Mouse (Mus musculus): ENCODE data around the gene Gfi1b. TPM values are rescaled to one million over a fixed set of nuclear protein-coding genes. Genes with fewer than 3 reads are reported as not detected.

The Gfi1b gene
- not detected in 2 replicates for polyA plus RNA-seq (2012; ENCODE audit: insufficient read depth, insufficient read length, low replicate concordance, missing spikeins)

DNA sequence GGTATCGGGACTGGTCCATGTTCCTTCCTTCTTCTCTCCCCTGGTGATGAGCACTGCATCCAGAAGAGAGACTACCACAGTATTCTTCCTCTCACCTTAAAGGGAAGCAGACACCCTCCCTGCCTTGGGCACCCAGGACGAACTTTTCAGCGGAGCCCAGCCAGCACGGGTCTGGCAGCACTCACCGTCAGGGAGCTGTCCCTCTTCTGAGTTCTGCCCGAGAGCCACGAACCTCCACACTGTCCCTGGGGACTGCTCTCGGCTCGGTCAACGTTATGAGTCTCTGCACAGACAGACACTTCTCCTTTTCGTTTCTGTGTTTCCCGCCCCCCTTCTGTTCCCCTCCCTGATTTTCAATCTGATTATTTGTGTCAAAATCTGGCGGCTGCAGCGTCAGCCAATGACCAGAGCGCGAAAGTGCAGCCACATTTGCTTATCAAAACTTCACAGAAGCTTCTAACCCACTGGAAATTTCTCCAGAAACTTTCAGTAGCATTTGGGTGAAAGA lies at the start of gene Gfi1b:
Gene Gfi1b, minus strand, starts transcription at position 319 of the 508 bp plus-strand sequence.
- WGBS, result 9% methylated on average over 16 of the region's 16 CpGs
- TF ChIP-seq CTCF (IDR thresholded peaks at IDR 0.05; ENCODE audit: insufficient read depth, low read depth, low read length) (no peak), POLR2A (IDR thresholded peaks at IDR 0.05; ENCODE audit: insufficient read depth, low read depth, low read length) (no peak)
- Histone ChIP-seq H3K4me1 (ENCODE audit: control insufficient read depth, insufficient read depth, low read length) (no peaks in the 10 kb centered on the region), H3K4me3 (ENCODE audit: insufficient read depth, low read depth, low read length) (no peak within 1 kb of the TSS), H3K27ac (ENCODE audit: insufficient read depth, low read depth, low read length) (no peak within 1 kb of the TSS)

DNA sequence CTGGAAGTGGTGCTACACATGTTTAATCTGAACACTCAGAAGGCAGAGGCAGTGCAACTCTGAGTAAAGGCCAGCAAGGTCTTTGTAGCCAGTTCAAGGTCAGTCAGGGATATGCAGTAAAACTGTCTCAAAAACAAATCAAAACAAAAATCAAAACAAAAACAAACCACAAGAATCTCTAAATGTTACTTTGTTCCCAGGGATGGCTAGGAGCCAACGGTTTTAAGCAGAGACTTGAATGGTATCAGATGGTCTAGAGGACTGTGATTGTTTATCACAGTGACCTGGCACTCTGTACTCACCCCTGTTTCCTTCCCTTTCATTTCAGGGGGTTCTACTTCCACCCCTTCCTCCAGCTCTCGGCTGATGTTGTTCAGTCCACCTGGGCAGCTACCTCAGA lies 49.7 kb upstream of the Gfi1b start:
- TF ChIP-seq POLR2A (IDR thresholded peaks at IDR 0.05; ENCODE audit: insufficient read depth, low read depth, low read length), result no peak
- H3K27ac ChIP-seq (ENCODE audit: insufficient read depth, low read depth, low read length), result no peak overlapping the region
- no peak overlapping the region for H3K4me3 ChIP-seq (ENCODE audit: insufficient read depth, low read depth, low read length)
- H3K4me1 ChIP-seq (ENCODE audit: control insufficient read depth, insufficient read depth, low read length), result no peaks in the 10 kb centered on the region
- WGBS, result 79% methylated on average over 2 of the region's 2 CpGs

DNA sequence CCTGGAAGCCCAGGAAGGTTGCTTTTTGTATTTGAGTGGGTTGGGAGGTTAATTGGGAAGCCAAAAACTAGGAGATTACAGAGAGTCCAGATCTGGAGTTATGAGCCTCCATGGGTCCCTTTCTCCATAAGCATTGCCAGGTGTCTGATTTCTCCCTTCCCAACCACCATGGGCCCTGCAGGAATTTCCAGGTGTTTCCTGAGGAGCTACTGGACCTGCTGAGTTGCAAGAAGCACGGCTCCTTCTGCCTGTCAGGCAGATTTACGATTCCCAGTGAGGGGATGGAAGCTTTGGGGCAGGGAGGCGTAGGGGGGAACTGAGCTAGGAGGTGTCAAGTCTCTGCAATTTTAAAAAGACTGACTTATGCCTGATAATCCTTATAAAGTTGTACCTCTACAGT lies 44.0 kb upstream of the Gfi1b start:
- WGBS, result 85% methylated on average over 3 of the region's 3 CpGs

DNA sequence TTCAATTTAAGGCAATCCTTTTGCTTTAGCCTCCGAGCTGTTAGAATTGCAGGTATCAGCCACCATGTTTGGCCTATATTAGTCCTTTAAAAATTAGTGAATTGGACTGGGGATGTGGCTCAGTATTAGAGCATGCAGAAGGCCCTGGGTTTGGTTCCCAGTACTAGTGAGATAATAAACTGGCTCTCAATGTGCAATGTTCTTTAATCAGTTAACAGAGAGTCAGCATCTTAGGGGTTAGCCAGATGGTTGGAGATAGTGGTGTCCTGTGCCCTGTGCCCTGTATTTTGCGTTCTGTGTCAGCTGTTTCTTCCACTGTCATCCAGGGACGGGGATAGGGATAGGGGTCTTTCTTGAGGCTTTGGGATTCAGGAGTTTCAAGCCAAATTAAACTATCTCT lies 41.1 kb upstream of the Gfi1b start:
- no peaks in the 10 kb centered on the region for H3K4me1 ChIP-seq (ENCODE audit: control insufficient read depth, insufficient read depth, low read length)
- whole genome bisulfite sequencing, result 90% methylated on average over 3 of the region's 3 CpGs
- TF ChIP-seq CTCF (IDR thresholded peaks at IDR 0.05; ENCODE audit: insufficient read depth, low read depth, low read length), result no peak
- no peak for TF ChIP-seq POLR2A (IDR thresholded peaks at IDR 0.05; ENCODE audit: insufficient read depth, low read depth, low read length)
- H3K27ac ChIP-seq (ENCODE audit: insufficient read depth, low read depth, low read length), result no peak overlapping the region
- no peak overlapping the region for H3K4me3 ChIP-seq (ENCODE audit: insufficient read depth, low read depth, low read length)

More for the DNA sequence above, 44.0 kb upstream of the Gfi1b start:
- Histone ChIP-seq H3K27ac (ENCODE audit: insufficient read depth, low read depth, low read length) (no peak overlapping the region), H3K4me3 (ENCODE audit: insufficient read depth, low read depth, low read length) (no peak overlapping the region), H3K4me1 (ENCODE audit: control insufficient read depth, insufficient read depth, low read length) (no peaks in the 10 kb centered on the region)
- no peak for TF ChIP-seq CTCF (IDR thresholded peaks at IDR 0.05; ENCODE audit: insufficient read depth, low read depth, low read length)
- TF ChIP-seq POLR2A (IDR thresholded peaks at IDR 0.05; ENCODE audit: insufficient read depth, low read depth, low read length), result no peak

DNA sequence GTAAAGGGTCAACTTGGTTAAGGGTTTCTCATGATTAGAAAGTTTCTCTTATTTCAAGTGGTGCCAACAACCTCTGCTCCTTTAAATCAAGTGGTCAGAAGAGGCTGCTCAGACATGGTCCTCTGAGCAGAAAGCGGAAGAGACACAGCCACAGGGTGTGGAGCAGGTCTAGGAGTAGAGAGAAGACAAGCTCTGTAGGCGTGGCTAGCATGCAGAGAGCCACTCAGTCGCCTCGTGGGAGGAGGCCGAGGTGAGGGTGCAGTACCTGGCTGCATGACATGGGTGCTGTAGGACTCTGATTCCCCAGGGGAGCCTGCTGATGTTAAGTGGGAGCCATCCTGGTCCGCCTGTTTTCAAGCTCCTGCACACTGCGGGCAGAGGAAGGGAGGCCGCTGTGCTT lies 34.4 kb upstream of the Gfi1b start:
- Histone ChIP-seq H3K4me1 (ENCODE audit: control insufficient read depth, insufficient read depth, low read length) (no peaks in the 10 kb centered on the region), H3K27ac (ENCODE audit: insufficient read depth, low read depth, low read length) (no peak overlapping the region), H3K4me3 (ENCODE audit: insufficient read depth, low read depth, low read length) (no peak overlapping the region)
- 76% methylated on average over 8 of the region's 8 CpGs for WGBS
- no peak for TF ChIP-seq POLR2A (IDR thresholded peaks at IDR 0.05; ENCODE audit: insufficient read depth, low read depth, low read length)
- TF ChIP-seq CTCF (IDR thresholded peaks at IDR 0.05; ENCODE audit: insufficient read depth, low read depth, low read length), result no peak

DNA sequence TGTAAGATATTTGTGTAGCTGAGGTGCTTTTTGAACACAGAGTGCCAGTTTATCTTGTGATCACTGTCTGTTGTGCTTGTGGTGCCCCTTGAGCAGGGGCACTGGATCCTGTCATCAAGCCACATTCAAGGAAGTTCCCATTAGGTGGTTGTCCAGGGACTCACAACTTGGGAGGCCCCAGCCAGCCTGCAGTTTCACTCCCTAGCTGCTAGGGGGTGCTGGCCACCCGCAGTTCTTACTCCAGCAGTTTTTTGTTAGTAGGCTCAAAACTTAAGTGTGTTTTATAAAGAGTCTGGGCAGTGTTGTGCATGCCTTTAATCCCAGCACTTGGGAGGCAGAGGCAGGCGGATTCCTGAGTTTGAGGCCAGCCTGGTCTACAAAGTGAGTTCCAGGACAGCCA lies 32.5 kb upstream of the Gfi1b start:
- no peak overlapping the region for H3K27ac ChIP-seq (ENCODE audit: insufficient read depth, low read depth, low read length)
- 66% methylated on average over 2 of the region's 2 CpGs for WGBS
- no peaks in the 10 kb centered on the region for H3K4me1 ChIP-seq (ENCODE audit: control insufficient read depth, insufficient read depth, low read length)
- no peak for TF ChIP-seq POLR2A (IDR thresholded peaks at IDR 0.05; ENCODE audit: insufficient read depth, low read depth, low read length)
- TF ChIP-seq CTCF (IDR thresholded peaks at IDR 0.05; ENCODE audit: insufficient read depth, low read depth, low read length), result no peak
- H3K4me3 ChIP-seq (ENCODE audit: insufficient read depth, low read depth, low read length), result no peak overlapping the region

DNA sequence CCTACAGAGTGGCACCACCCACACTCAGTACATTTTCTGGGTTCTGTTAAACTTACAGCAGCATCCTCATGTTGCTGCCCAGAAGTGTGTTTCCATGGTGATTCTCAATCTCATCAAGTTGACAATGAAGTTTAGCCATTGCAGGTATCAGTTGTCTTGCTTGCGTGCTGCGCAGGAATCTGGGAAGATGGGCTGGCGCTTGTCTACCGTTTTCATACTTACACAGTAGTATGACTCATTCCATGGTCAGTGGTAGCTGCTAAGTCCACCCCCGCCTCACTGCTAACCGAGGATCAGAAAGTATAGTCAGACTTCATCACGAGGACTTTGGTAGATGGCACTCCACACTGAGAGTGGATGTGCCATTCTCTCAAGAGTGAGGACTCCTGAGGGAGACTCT lies 31.6 kb upstream of the Gfi1b start:
- H3K4me1 ChIP-seq (ENCODE audit: control insufficient read depth, insufficient read depth, low read length), result no peaks in the 10 kb centered on the region
- TF ChIP-seq CTCF (IDR thresholded peaks at IDR 0.05; ENCODE audit: insufficient read depth, low read depth, low read length) (no peak), POLR2A (IDR thresholded peaks at IDR 0.05; ENCODE audit: insufficient read depth, low read depth, low read length) (no peak)
- 91% methylated on average over 7 of the region's 7 CpGs for WGBS
- no peak overlapping the region for H3K27ac ChIP-seq (ENCODE audit: insufficient read depth, low read depth, low read length)
- H3K4me3 ChIP-seq (ENCODE audit: insufficient read depth, low read depth, low read length), result no peak overlapping the region

DNA sequence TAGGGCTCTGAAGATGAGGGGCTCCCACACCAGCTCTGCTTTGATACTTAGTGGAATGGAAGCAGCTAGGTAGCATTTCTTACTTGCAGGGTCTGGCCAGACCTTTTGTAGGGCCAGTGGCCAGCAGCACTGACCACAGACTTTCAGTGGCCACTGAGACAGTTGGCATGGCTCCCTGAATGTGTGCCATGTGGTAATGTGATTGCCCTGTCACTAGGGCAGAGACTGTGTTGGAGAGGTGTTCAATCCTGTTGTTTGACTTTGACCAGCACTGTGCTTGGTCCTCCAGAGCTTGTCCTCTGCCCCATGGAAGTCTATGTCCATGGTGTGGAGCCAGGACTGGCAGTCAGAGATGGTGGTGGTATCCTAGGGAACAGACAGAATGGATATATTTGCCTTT lies 28.7 kb upstream of the Gfi1b start:
- Histone ChIP-seq H3K4me3 (ENCODE audit: insufficient read depth, low read depth, low read length) (no peak overlapping the region), H3K4me1 (ENCODE audit: control insufficient read depth, insufficient read depth, low read length) (no peaks in the 10 kb centered on the region), H3K27ac (ENCODE audit: insufficient read depth, low read depth, low read length) (no peak overlapping the region)
- no peak for TF ChIP-seq CTCF (IDR thresholded peaks at IDR 0.05; ENCODE audit: insufficient read depth, low read depth, low read length)
- TF ChIP-seq POLR2A (IDR thresholded peaks at IDR 0.05; ENCODE audit: insufficient read depth, low read depth, low read length), result no peak

DNA sequence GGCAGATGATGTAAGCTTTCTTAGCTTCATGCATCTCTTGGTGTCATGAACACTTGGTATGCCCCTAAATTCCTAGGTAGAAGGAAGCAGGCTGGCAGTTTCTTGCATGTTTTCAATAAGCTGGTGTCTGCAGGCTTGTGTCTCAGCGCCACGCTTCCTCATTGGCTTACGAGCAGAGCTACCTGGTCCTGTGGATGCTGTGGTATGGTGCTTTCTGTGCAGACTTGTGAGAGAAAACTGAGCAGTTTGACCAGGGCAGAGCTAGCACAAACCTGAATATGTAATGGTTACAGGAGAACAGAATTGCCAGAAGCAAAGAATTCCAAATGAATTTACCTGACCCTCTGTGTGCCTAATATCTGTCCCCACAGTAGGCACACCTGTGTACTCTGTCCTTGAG lies 21.3 kb upstream of the Gfi1b start:
- 81% methylated on average over 3 of the region's 3 CpGs for WGBS

DNA sequence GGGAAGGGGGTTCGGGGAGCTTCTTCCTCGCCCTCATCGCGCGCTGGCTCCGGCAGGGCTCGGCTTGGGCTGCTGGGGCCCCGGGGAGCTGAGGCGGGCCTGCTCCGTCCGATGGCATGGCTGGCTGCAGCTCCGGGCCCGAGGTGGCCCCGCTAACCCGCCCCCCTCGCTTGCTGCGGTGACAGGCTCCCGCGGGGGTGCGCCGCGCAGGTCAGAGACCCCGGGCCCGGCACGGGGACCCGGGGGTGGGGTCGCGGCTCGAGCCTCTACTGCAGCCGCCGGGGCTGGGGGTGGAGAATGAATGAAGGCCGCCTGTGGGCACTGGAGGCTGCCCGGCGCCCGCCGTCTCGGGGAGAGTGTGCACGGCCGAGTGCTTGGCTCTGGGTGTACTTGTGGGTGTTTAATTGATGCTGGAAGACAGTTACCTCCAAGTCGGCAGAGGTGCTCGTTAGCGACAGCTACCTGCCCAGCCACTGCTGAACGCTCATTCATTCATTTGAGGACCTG lies 19.7 kb upstream of the Gfi1b start:
- H3K4me1 ChIP-seq (ENCODE audit: control insufficient read depth, insufficient read depth, low read length), result no peaks in the 10 kb centered on the region
- peak overlapping the region; percentile 92 for H3K4me3 ChIP-seq (ENCODE audit: insufficient read depth, low read depth, low read length)
- peak overlapping the region; percentile 100; the same call in 1 of the 2 replicates for H3K27ac ChIP-seq (ENCODE audit: insufficient read depth, low read depth, low read length)
- 2% methylated on average over 43 of the region's 43 CpGs for WGBS
- no peak for TF ChIP-seq CTCF (IDR thresholded peaks at IDR 0.05; ENCODE audit: insufficient read depth, low read depth, low read length)
- no peak for TF ChIP-seq POLR2A (IDR thresholded peaks at IDR 0.05; ENCODE audit: insufficient read depth, low read depth, low read length)

More for the DNA sequence above, 21.3 kb upstream of the Gfi1b start:
- TF ChIP-seq POLR2A (IDR thresholded peaks at IDR 0.05; ENCODE audit: insufficient read depth, low read depth, low read length) (no peak), CTCF (IDR thresholded peaks at IDR 0.05; ENCODE audit: insufficient read depth, low read depth, low read length) (no peak)
- no peaks in the 10 kb centered on the region for H3K4me1 ChIP-seq (ENCODE audit: control insufficient read depth, insufficient read depth, low read length)
- no peak overlapping the region for H3K27ac ChIP-seq (ENCODE audit: insufficient read depth, low read depth, low read length)
- no peak overlapping the region for H3K4me3 ChIP-seq (ENCODE audit: insufficient read depth, low read depth, low read length)

Measured in olfactory bulb, adult 2 months (tissue).